Mouse (Mus musculus) hindbrain, embryonic 14.5 days (tissue): ENCODE results near the gene Cxcl3. TPM values are rescaled to one million over a fixed set of nuclear protein-coding genes. Genes with fewer than 3 reads are reported as not detected.

Experiments
- ATAC-seq: fragments of 200-750 bp; cut with Nextera tagmentation; 2 replicates; pipeline ENCODE4 v1.8.0; 2017; ENCODE audit warnings: moderate number of reproducible peaks, mild to moderate bottlenecking, moderate TSS enrichment, moderate library complexity; ENCODE audit not compliant: low FRiP score
- DNase-seq: peaks from one replicate; pipeline ENCODE4 v3.0.0-alpha.2; 2015; ENCODE audit warnings: low spot score
- H3K27ac ChIP-seq: fragments of 300-500 bp; sonication (generic); 2 replicates; pipeline ENCODE4 v1.5.1; 2014; ENCODE audit warnings: mild to moderate bottlenecking, moderate library complexity
- H3K27me3 ChIP-seq: fragments of 300-500 bp; sonication (generic); 2 replicates; pipeline ENCODE4 v1.6.1; 2014; ENCODE audit warnings: mild to moderate bottlenecking, low read length, mixed read lengths; ENCODE audit not compliant: control insufficient read depth, insufficient read depth
- H3K36me3 ChIP-seq: fragments of 300-500 bp; sonication (generic); replicated peaks from 2 replicates; pipeline ENCODE4 v1.6.1; 2014; ENCODE audit not compliant: control insufficient read depth, insufficient read depth
- H3K4me1 ChIP-seq: fragments of 300-500 bp; sonication (generic); replicated peaks from 2 replicates; pipeline ENCODE4 v1.6.1; 2014; ENCODE audit warnings: antibody characterized with exemption, low read length, mixed read lengths; ENCODE audit not compliant: control insufficient read depth, insufficient read depth
- H3K4me2 ChIP-seq: fragments of 300-500 bp; sonication (generic); replicated peaks from 2 replicates; pipeline ENCODE4 v1.6.1; 2014; ENCODE audit warnings: mild to moderate bottlenecking, moderate library complexity
- H3K4me3 ChIP-seq: fragments of 300-500 bp; sonication (generic); replicated peaks from 2 replicates; pipeline ENCODE4 v1.5.1; 2014; ENCODE audit warnings: mild to moderate bottlenecking, low read length
- H3K9ac ChIP-seq: fragments of 300-500 bp; sonication (generic); 2 replicates; pipeline ENCODE4 v1.6.1; 2014
- H3K9me3 ChIP-seq: fragments of 300-500 bp; sonication (generic); 2 replicates; pipeline ENCODE4 v1.6.1; 2016; ENCODE audit warnings: low read length; ENCODE audit not compliant: control insufficient read depth
- WGBS: fragments of 180-500 bp; shearing (Covaris S2); extraction: QIAGEN DNeasy Blood & Tissue Kit; methylation state at CpG from one replicate; pipeline ENCODE4 v1.1.7; 2014; 5-methylcytosine and 5-hydroxymethylcytosine counted together
- polyA plus RNA-seq: library from polyadenylated mRNA; unstranded; fragments of >200 nt; fragmentation: Nextera tagmentation; extraction: Ambion mirVana; gene quantifications from 2 replicates; pipeline ENCODE4 v1.2.1, GENCODE M21; 2014

Cxcl3 gene
- polyA plus RNA-seq = 0.21 TPM in 1 of 2 replicates, not detected in the other

DNA sequence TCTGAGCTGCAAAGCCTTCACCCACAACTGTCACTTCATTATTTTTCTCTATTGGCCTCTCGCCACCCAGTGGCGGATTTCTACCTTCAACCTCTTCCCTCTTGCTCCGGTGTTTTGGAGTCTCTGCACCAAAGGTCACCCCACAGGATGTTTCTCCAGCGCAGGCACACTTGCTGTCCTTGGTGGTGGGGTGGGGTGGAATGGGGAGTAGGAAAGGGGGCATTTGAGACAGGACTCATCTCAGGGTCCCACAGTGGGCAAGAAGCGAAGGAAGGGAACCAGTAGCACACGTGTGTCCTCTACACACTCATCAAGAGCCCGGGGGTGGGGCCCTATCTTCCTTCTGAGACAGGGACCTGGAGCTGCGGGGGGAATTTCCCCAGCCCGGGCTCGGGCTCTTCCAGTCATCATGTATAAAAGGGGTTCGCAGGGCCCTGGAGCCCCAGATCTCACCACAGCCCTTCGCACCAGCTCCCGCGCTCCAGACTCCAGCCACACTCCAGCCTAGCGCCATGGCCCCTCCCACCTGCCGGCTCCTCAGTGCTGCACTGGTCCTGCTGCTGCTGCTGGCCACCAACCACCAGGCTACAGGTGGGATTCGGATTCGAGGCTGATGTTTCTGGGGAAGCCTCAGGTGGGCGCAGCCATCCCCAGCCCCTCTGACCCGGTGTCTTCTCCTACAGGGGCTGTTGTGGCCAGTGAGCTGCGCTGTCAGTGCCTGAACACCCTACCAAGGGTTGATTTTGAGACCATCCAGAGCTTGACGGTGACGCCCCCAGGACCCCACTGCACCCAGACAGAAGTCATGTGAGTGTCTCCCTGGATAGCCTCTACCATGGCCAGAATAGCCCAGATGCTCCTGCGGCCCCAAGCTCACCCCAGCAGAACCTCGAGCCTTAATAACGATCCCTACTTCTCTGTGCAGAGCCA is at the start of gene Cxcl3:
Cxcl3 (plus strand) TSS at position 445 of the 930 bp plus-strand sequence.
- Histone ChIP-seq H3K36me3 (no peaks in the 10 kb centered on the region), H3K27ac (no peak within 1 kb of the TSS), H3K27me3 (no peaks in the 10 kb centered on the region), H3K4me3 (peak within 1 kb of the TSS; percentile 30), H3K9ac (peak within 1 kb of the TSS; percentile 32), H3K4me1 (0 out of 2 replicates have a peak, but pooled peaks cover 4% of the 10 kb centered on the region), H3K9me3 (no peaks in the 10 kb centered on the region), H3K4me2 (peak within 1 kb of the TSS; percentile 70)
- WGBS = 20% methylated on average over 26 of the region's 26 CpGs
- DNase-seq (no peak), ATAC-seq (peak; percentile 90)

- H3K36me3 ChIP-seq = no peaks in the 10 kb centered on the region
- H3K4me2 ChIP-seq = no peak overlapping the region
- H3K4me1 ChIP-seq = no peaks in the 10 kb centered on the region
- DNase-seq = no peak
- no peaks in the 10 kb centered on the region for H3K9me3 ChIP-seq
- H3K4me3 ChIP-seq = no peak overlapping the region
- H3K27ac ChIP-seq = no peak overlapping the region
- 81% methylated on average over 4 of the region's 4 CpGs for WGBS
- no peak for ATAC-seq
- no peak overlapping the region for H3K9ac ChIP-seq
- H3K27me3 ChIP-seq = no peaks in the 10 kb centered on the region
Observed at GRCm38 (mm10) chr5:90742029-90742428, 43.9 kb upstream of the Cxcl3 start.

DNA sequence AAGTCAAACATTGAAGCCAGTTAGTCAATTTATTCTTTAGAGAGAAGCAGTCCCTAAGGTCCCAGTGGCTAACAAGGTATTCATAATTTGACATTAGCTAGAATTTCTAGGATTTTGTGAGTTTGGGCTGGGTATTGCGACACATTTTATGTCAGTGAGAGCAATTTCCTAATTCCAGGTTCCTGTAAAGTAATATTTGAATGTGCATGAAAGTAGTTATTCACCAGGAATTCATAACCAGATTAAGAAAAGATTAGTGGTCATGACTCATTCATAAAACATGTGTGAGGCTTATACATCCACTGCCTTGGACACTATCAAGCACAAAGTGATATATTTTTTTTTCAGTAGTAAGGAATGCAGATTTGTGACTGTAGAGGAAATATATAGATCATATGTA is 32.0 kb upstream of the Cxcl3 start:
- Histone ChIP-seq H3K9ac (no peak overlapping the region), H3K9me3 (no peaks in the 10 kb centered on the region), H3K4me3 (no peak overlapping the region), H3K36me3 (no peaks in the 10 kb centered on the region), H3K4me2 (no peak overlapping the region), H3K27ac (no peak overlapping the region), H3K4me1 (peaks cover 4% of the 10 kb centered on the region; the same call in 1 of the 2 replicates), H3K27me3 (no peaks in the 10 kb centered on the region)
- DNase-seq (no peak), ATAC-seq (no peak)
- 88% methylated on average over 1 of the region's 1 CpGs for WGBS

DNA sequence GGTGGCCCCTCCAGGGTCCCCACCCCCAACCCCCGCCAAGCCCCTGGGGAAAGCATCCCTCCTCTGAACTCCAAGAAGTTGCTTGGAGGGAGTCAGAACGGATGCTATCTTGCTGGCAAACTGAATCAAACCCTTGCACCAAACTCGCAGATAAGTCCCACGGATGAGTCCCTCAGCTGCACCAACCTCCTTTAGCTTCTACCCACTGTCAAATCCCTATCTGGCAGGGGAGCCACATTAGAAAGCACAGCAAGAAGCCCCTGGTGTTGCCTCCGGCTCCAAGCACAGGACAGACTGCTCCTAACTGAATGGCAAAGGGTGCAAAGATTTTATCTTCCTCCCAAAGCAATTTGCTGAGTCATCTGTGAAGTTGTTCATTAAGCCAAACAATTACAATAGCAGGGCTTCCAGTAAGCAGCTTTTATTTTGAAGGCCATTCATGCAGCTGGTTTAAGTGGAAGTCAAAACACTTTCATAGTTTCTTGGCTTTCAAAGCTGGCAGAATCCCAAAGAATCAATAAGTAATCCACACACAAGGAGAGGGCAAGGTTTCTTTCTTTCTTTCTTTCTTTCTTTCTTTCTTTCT is 27.8 kb upstream of the Cxcl3 start:
- DNase-seq (peak; percentile 41), ATAC-seq (no peak)
- H3K9me3 ChIP-seq = no peaks in the 10 kb centered on the region
- H3K27me3 ChIP-seq = no peaks in the 10 kb centered on the region; the same call in 1 of the 2 replicates
- H3K4me3 ChIP-seq = no peak overlapping the region
- H3K27ac ChIP-seq = no peak overlapping the region
- WGBS = 48% methylated on average over 5 of the region's 5 CpGs
- no peaks in the 10 kb centered on the region for H3K36me3 ChIP-seq
- no peak overlapping the region for H3K4me2 ChIP-seq
- H3K4me1 ChIP-seq = peaks cover 8% of the 10 kb centered on the region; the same call in 1 of the 2 replicates
- no peak overlapping the region for H3K9ac ChIP-seq

DNA sequence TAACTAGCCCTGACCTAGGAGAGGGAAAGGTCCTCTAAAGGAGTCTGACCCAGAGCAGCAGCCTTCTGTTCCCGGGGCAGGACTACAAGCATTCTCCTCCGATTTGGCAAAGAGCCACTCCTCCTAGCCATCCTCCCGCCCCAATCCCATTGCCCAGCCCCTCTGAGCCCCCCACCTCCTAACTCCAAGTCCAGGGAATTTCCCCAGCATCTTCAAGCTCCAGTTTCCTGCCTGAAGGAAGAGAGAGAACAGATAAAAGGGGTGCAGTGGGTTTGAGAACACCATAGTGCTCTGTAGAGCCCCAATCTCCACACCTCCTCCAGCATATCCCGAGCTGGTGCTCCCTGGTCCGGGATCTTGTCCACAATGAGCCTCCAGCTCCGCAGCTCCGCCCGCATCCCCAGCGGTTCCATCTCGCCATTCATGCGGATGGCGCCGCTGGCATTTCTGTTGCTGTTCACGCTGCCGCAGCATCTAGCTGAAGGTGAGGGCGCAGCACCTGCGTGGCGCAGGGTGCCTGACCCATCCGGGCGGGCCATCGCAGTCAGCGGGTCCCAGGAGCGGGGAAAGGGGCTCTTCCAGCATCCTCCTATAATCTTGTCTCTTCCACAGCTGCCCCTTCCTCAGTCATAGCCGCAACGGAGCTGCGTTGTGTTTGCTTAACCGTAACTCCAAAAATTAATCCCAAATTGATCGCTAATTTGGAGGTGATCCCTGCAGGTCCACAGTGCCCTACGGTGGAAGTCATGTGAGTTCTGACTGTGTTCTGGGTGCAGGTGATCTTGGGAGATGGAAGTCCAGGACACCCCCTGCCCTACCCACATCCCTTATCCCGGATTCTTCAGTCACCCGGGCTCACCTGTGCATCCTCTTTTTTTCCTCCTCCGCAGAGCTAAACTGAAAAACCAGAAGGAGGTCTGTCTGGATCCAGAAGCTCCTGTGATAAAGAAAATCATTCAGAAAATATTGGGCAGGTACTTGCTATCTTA is 26.5 kb upstream of the Cxcl3 start, which contains the start of gene Cxcl5:
Cxcl5 (plus strand) TSS at position 284 of the 989 bp plus-strand sequence.
- Histone ChIP-seq H3K4me2 (peak within 1 kb of the TSS; percentile 75), H3K9ac (peak within 1 kb of the TSS; percentile 55), H3K4me3 (peak within 1 kb of the TSS; percentile 47), H3K9me3 (no peaks in the 10 kb centered on the region), H3K27me3 (no peaks in the 10 kb centered on the region; the same call in 1 of the 2 replicates), H3K27ac (no peak within 1 kb of the TSS), H3K36me3 (no peaks in the 10 kb centered on the region), H3K4me1 (peaks cover 8% of the 10 kb centered on the region; the same call in 1 of the 2 replicates)
- WGBS = 4% methylated on average over 32 of the region's 32 CpGs
- no peak for DNase-seq
- ATAC-seq = peak; percentile 77

DNA sequence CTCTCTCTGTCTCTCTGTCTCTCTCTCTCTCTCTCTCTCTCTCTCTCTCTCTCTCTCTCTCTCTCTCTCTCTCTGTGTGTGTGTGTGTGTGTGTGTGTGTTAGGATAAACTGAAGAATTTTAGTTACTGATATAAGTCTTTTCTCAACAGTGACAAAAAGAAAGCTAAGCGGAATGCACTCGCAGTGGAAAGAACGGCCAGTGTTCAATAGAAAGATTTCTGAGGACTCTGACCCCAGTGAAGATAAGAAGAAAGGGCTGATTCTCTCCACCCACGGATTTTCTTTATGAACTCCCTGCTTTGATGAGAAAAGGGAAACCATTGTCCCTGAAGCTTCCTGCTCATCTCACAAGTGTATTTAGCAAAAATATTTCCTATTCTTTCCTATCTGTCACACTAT is 25.6 kb upstream of the Cxcl3 start:
- H3K27me3 ChIP-seq = no peaks in the 10 kb centered on the region; the same call in 1 of the 2 replicates
- no peak for ATAC-seq
- H3K9ac ChIP-seq = no peak overlapping the region
- no peak overlapping the region for H3K27ac ChIP-seq
- H3K4me2 ChIP-seq = no peak overlapping the region
- no peaks in the 10 kb centered on the region for H3K36me3 ChIP-seq
- H3K4me3 ChIP-seq = no peak overlapping the region
- H3K4me1 ChIP-seq = peaks cover 8% of the 10 kb centered on the region; the same call in 1 of the 2 replicates
- 60% methylated on average over 4 of the region's 4 CpGs for WGBS
- no peaks in the 10 kb centered on the region for H3K9me3 ChIP-seq
- no peak for DNase-seq

DNA sequence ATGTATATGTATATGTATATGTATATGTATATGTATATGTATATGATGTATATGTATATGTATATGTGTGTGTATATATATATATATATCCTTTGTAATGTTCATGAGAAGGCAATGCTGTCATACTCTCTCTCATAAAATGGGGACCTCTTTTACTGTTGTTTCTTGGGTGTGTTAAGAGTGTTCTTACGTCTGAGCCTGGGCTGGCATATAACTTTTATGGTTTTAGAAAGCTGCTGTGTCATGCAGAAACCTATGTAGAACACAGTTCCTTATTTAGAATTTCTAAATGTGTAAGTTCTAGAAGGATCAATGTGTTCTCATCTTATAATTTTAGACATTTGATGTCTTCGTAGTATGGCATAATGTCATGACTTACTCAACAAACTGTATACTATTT is 25.1 kb upstream of the Cxcl3 start:
- Histone ChIP-seq H3K4me1 (peaks cover 8% of the 10 kb centered on the region; the same call in 1 of the 2 replicates), H3K9me3 (no peaks in the 10 kb centered on the region), H3K9ac (no peak overlapping the region), H3K27ac (no peak overlapping the region), H3K27me3 (no peaks in the 10 kb centered on the region; the same call in 1 of the 2 replicates), H3K4me2 (no peak overlapping the region), H3K4me3 (no peak overlapping the region), H3K36me3 (no peaks in the 10 kb centered on the region)
- WGBS = 93% methylated on average over 2 of the region's 2 CpGs
- no peak for DNase-seq
- ATAC-seq = no peak

DNA sequence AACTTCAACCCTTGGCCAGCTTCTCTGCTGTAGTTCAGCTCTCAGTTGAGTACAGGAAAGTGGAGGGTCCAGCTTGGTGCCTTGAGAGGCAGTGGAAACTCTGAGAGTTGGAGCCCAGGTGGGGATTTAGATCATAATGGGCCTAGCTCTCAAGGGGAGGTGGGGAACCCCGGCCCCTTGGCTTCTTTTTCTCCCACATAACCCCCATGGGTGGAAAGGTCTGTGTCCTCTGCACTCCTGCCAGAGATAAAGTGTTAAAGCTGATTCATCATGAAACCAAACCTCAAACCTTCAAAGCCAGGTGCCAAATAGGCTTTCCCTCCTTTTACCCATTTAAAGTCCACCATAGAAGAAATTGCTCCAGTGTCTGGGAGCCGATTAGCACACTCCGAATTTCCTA is 24.1 kb upstream of the Cxcl3 start:
- no peak for ATAC-seq
- 88% methylated on average over 3 of the region's 3 CpGs for WGBS
- DNase-seq = no peak

More for the DNA sequence above, 24.1 kb upstream of the Cxcl3 start:
- H3K4me1 ChIP-seq = peaks cover 8% of the 10 kb centered on the region; the same call in 1 of the 2 replicates
- H3K27me3 ChIP-seq = no peaks in the 10 kb centered on the region; the same call in 1 of the 2 replicates
- H3K4me2 ChIP-seq = no peak overlapping the region
- no peaks in the 10 kb centered on the region for H3K36me3 ChIP-seq
- no peak overlapping the region for H3K4me3 ChIP-seq
- no peak overlapping the region for H3K27ac ChIP-seq
- no peaks in the 10 kb centered on the region for H3K9me3 ChIP-seq
- H3K9ac ChIP-seq = no peak overlapping the region
